Mouse (Mus musculus) spleen, embryonic (tissue): ENCODE data around the gene Ddr1.
"Not testable (repeated sequence)": the region's sequence is repeated elsewhere in the genome, so short reads cannot be mapped to it uniquely, and the experiment has no call there.

Experiments used
- CTCF ChIA-PET: fragments of 350-600 bp; sonication (Branson Sonifier 250); formaldehyde crosslinking; loops from one replicate; lab custom pipeline; 2022; lab: Charles Lee

Gene Ddr1

DNA sequence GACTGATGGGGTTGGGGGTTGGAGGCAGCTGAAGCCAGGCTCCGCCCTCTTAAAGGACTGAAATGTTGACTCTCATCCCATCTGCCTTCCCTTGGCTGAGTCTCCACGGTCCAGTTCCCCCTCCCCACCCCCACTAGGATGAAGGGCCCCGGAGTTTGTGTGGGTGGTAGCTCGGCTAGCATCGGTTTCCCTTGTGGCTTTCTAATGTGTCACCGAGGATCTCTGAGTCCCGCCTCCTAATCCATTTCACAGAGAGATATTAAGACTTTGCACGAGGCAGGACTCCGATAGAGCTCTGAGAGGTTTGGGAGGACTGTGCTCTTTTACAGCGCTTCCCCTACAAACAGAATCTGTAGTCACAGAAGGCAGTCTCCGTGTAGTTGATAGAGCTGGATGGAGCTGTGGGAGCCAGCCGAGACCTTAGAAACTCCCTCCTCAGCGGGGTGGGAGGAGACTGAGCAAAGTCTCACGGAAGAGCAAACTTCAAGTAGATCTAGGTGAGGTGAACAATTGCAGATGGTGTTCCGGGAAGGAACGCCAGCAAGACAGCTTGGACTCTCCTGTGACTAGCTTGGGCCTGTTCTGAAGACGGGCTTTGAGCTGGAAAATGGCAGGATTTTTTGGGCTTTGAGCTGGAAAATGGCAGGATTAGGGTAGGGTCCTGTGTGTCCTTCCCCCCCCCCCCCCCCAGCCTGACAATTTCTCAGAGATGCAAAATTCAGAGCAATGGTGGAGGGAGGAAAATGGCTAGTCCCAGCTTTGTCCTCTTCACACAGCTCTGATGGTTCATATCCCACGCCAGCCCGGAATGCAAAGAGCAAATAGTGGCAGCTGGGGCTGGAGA, at the start of gene Ddr1:
Gene Ddr1, minus strand, starts transcription at position 1 of the 844 bp plus-strand sequence.
- CTCF ChIA-PET: no interaction called here

GRCm38 (mm10) chr17:35753668-35754067, 49.2 kb upstream of the Ddr1 start:
- CTCF ChIA-PET: no interaction called here

DNA sequence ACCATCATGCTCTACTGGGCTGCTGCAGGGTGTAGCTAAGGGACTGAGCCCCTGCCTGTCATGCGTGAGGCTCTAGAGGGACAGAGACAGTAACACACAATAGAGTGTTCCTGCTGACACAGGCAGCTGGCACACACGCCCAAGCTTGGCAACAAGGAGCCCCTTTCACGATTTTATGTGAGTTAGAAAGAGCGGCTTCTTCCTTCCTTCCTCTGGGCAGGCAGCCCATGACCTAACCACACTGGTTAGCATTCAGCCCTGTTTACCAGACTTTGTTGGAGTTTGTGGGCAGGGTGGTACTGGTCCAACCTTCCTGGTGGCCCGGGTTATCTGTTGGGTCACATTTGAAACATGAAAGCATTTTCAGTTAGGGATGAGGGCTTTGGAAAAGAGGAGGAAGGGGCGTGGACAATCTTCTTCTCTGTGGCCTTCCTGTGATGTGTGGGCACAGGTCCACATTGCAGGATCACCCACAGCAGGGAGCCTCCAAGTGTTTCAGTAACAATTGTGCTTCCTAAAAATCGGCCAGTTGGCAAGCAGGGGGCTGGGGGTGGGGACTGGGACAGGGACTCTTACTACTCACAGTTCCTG, 47.9 kb upstream of the Ddr1 start:
- CTCF ChIA-PET: interaction anchor here (0.7 kb wide), 1 partner anchor 1224 kb away, joined by 7 read pairs; no protein-coding TSS in a partner anchor

- CTCF ChIA-PET: no interaction called here
Observed at GRCm38 (mm10) chr17:35749685-35750084, 45.3 kb upstream of the Ddr1 start.

- CTCF ChIA-PET: no interaction called here
Observed at GRCm38 (mm10) chr17:35744361-35744760, 39.9 kb upstream of the Ddr1 start.

DNA sequence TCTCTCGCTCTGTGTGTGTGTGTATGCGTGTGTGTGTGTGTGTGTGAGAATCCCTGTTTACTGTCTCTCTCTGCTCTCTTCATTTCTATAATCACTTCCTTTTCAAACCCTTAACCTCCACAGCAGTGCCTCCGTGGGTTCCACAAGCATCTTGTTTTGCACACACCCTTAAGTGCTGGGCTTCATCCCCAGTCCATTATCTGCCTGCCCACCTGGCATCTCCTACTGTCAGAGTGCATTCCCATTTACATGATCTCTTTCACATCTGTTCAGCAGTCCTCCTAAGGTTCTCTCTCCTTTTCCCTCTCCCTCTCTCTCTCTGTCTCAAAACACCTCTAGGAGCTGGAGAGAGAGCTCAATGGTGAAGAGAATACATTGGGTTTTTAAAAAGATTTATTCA, 38.5 kb upstream of the Ddr1 start:
- CTCF ChIA-PET: interaction anchor here (0.6 kb wide), 1 partner anchor 469 kb away, joined by 3 read pairs; no protein-coding TSS in a partner anchor

- CTCF ChIA-PET: no interaction called here
Observed at GRCm38 (mm10) chr17:35741589-35742226, 37.3 kb upstream of the Ddr1 start.

DNA sequence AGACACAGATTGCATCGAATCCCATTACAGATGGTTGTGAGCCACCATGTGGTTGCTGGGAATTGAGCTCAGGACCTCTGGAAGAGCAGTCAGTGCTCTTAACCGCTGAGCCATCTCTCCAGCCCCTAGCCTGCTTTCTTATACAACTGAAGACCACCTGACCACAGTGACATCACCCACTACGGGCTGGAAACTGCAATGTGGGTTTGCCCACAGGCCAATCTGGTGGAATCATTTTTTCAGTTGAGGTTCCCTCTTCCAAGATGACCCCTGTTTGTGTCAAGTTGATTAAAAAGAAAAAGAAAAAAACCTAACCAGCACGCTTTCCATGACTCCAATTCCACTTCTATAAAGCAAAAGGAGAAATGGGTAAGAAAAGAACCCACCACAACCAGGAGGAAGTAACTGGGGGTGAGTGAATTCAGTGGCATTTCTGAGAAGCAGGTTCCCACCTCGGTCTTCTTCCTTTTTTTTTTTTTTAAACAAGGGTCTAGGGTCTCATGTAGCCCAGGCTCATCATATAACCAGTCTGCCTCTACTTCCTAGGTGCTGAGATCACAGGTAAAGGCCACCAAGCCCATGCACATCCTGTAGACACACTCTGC, 36.0 kb upstream of the Ddr1 start:
- CTCF ChIA-PET: interaction anchor here (0.7 kb wide), 1 partner anchor 229 kb away, joined by 4 read pairs; no protein-coding TSS in a partner anchor

- CTCF ChIA-PET: interaction anchor here (0.7 kb wide), 1 partner anchor 228 kb away, joined by 4 read pairs; no protein-coding TSS in a partner anchor
Observed at GRCm38 (mm10) chr17:35739675-35740074, 35.3 kb upstream of the Ddr1 start.

GRCm38 (mm10) chr17:35737743-35738142, 33.3 kb upstream of the Ddr1 start:
- CTCF ChIA-PET: no interaction called here

- CTCF ChIA-PET: interaction anchor here (0.6 to 1.0 kb wide), 3 partner anchors 11 to 134 kb away, joined by 3 read pairs; no protein-coding TSS in a partner anchor
Observed at GRCm38 (mm10) chr17:35736280-35736960, 32.0 kb upstream of the Ddr1 start.

DNA sequence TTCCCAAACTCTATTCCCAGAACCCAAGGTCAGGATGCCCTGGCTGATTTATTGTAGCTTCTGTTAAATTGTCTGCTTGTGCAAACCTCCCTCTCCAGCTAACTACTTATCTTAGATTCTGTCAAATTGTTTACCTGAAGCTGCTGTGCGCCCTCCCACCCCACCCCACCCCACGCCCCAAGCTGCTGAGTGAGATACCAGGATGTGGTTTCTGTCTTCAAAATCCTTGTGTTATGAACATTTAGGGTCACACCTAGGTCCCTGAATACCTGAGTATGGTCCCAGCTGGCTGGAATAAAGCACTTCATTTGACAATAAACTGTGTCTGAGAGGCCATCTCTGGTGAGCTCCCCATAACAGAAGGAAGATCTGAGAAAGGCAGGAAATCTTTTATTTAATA, 30.1 kb upstream of the Ddr1 start:
- CTCF ChIA-PET: no interaction called here

GRCm38 (mm10) chr17:35733398-35733797, 29.0 kb upstream of the Ddr1 start:
- CTCF ChIA-PET: no interaction called here

DNA sequence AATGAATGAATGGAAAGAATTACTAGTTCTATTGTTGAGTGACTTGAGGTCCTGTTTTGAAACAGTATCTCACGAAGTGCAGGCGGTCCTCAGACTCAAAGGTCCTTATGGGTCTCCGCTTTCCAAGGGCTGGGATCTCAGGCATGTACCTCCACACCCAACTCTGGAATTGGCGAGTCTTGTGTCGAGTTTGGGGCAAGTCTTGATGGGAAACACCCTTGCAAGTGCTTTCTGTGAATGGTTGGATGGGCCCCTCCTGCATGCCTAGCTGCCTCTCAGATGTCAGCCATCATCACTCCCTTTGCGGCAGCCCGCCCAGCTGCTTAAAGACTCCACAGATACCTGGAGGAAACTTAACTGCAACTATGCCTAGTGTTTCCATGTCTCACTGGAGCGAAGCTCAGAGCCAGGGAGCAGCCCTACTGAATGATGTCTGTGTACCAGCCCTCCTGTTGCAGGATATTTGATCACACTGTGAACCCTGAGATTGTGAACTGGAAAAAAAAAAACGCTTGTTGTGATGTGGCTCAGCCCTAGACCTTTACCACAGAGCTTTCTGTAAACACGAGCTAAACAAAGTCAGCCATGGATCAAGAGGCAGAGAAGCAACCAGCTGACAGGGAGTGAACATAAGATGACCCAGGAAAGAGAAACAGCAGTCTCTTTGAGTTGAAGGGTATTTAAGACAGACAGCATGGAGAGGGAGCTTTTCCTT, 27.2 kb upstream of the Ddr1 start:
- CTCF ChIA-PET: interaction anchor here (0.6 kb wide), 1 partner anchor 102 kb away, joined by 3 read pairs; no protein-coding TSS in a partner anchor

DNA sequence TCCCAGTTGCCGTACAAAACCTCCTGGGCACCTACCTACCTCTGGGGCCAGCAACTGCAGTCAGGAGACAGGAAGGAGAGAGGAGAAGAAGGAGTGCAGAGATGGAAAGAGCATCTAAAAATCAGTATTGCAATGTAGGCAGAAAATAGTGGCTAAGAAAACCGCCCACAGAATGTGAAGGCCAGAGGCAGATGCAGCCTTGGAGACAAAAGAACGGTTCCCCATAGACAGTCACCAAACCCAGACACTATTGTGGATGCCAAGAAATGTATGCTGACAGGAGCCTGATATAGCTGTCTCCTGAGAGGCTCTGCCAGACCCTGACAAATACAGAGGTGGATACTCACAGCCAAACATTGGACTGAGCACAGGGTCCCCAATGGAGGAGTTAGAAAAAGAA, 25.7 kb upstream of the Ddr1 start:
- CTCF ChIA-PET: not testable (repeated sequence)

GRCm38 (mm10) chr17:35728821-35729220, 24.4 kb upstream of the Ddr1 start:
- CTCF ChIA-PET: no interaction called here

GRCm38 (mm10) chr17:35727471-35728205, 23.2 kb upstream of the Ddr1 start:
- CTCF ChIA-PET: interaction anchor here (0.6 kb wide), 1 partner anchor 146 kb away, joined by 3 read pairs; no protein-coding TSS in a partner anchor

- CTCF ChIA-PET: interaction anchor here (0.6 to 1.5 kb wide), 2 partner anchors 18 to 146 kb away, joined by 3 to 4 read pairs; no protein-coding TSS in a partner anchor
Observed at GRCm38 (mm10) chr17:35727028-35727427, 22.6 kb upstream of the Ddr1 start.
